Mouse (Mus musculus): ENCODE results near the gene Chchd3. TPM values are rescaled to one million over a fixed set of nuclear protein-coding genes. Genes with fewer than 3 reads are reported as not detected.

Chchd3 gene
- polyA plus RNA-seq, 1 experiment from 2014 or later, result 105 TPM

GRCm38 (mm10) chr6:32747333-32747732 lies 312.7 kb downstream of the Chchd3 start:
- H3K9ac ChIP-seq, result no peak overlapping the region
- no peaks in the 10 kb centered on the region for H3K9me3 ChIP-seq (replicated peaks)
- no peak overlapping the region for H3K27ac ChIP-seq
- H3K4me2 ChIP-seq, result no peak overlapping the region
- 53% methylated on average over 2 of the region's 2 CpGs for WGBS (ENCODE audit: insufficient replicate concordance)
- H3K4me1 ChIP-seq, result no peaks in the 10 kb centered on the region
- H3K27me3 ChIP-seq (replicated peaks), result no peaks in the 10 kb centered on the region
- no peak for ATAC-seq
- H3K4me3 ChIP-seq, result no peak overlapping the region
- H3K36me3 ChIP-seq, result no peaks in the 10 kb centered on the region

Other genes with a start within 250 kb of the Chchd3 start
- 17.0 and 17.6 TPM in 2 replicates for gene Exoc4, start 188.8 kb upstream of the Chchd3 start, polyA plus RNA-seq (2016; fragmentation: Nextera tagmentation; extraction: Ambion mirVana)

All from liver, embryonic 12.5 days (tissue).